ENCODE assay signal across 20 mouse cellular contexts in the genomic region with DNA sequence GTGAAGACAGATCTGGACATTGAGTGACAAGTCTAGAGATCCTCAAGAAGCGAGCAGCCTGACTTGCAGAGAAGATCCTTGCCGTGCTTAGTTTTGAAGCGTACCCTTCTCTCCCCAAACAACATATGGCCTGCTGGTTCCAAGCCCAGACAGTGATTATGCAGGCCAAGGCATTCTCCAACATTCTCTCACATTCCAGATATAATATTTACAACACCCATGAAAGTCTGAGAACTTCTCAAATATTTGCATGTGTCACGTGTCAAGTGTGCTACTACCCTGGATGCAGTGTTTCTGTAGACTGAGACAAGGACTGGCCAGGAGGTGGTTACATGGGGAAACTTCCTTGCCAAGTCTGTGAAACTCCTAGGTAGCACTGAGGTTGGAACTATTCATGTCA.
DNase-seq lines count a peak whose midpoint lies in the region; ATAC-seq and TF ChIP-seq lines count a peak whose summit lies in the region.
"Had no signal": no experiment of that assay in that cellular context is flagged by ENCODE, and none has a peak within 500 bp of the region (broad histone marks: within the 10 kb centered on the region; RNA-seq: fewer than 3 reads in every experiment).

No protein-coding gene starts in this region.

- no peak for TF ChIP-seq CTCF in kidney, postnatal 0 days (IDR thresholded peaks at IDR 0.05; ENCODE audit: low read depth)

- no peak overlapping the region for H3K4me3 ChIP-seq in forebrain, embryonic 15.5 days
- no peak overlapping the region for H3K4me3 ChIP-seq in forebrain, embryonic 13.5 days
- no peak overlapping the region for H3K4me3 ChIP-seq in kidney, postnatal 0 days (replicated peaks; ENCODE audit: low read depth, low read length)
- H3K4me3 ChIP-seq: erythroblast, embryonic 14.5 days; heart, embryonic 12.5 days; hindbrain, embryonic 10.5 days; liver, embryonic 13.5 days; midbrain, embryonic 13.5 days had no signal

- no peak overlapping the region for H3K27ac ChIP-seq in forebrain, embryonic 15.5 days (replicated peaks)
- H3K27ac ChIP-seq in forebrain, embryonic 13.5 days: no peak overlapping the region
- no peak overlapping the region for H3K27ac ChIP-seq in kidney, postnatal 0 days
- H3K27ac ChIP-seq: hindbrain, embryonic 10.5 days; liver, embryonic 13.5 days; midbrain, embryonic 13.5 days had no signal

- peak; percentile 64; the same call in 1 of the 2 replicates for ATAC-seq in forebrain, embryonic 15.5 days (replicated peaks)
- no peak for ATAC-seq in forebrain, embryonic 13.5 days
- ATAC-seq in kidney, postnatal 0 days (replicated peaks; ENCODE audit: low FRiP score, low read depth): no peak
- ATAC-seq: midbrain, embryonic 13.5 days had no signal

- no peaks in the 10 kb centered on the region for H3K27me3 ChIP-seq in forebrain, embryonic 15.5 days
- H3K27me3 ChIP-seq in forebrain, embryonic 13.5 days: no peaks in the 10 kb centered on the region
- H3K27me3 ChIP-seq in kidney, postnatal 0 days (ENCODE audit: insufficient read depth, low read length): no peaks in the 10 kb centered on the region
- H3K27me3 ChIP-seq: CH12.LX; heart, embryonic 12.5 days; liver, embryonic 13.5 days; midbrain, embryonic 13.5 days had no signal

- no peaks in the 10 kb centered on the region for H3K9me3 ChIP-seq in forebrain, embryonic 15.5 days
- no peaks in the 10 kb centered on the region for H3K9me3 ChIP-seq in forebrain, embryonic 13.5 days (replicated peaks)
- no peaks in the 10 kb centered on the region for H3K9me3 ChIP-seq in kidney, postnatal 0 days (replicated peaks; ENCODE audit: low read length)
- H3K9me3 ChIP-seq: heart, embryonic 12.5 days; hindbrain, embryonic 10.5 days; liver, embryonic 13.5 days; midbrain, embryonic 13.5 days had no signal

- no peak overlapping the region for H3K9ac ChIP-seq in forebrain, embryonic 15.5 days (replicated peaks)
- no peak overlapping the region for H3K9ac ChIP-seq in forebrain, embryonic 13.5 days
- no peak overlapping the region for H3K9ac ChIP-seq in kidney, postnatal 0 days (ENCODE audit: low read depth, low read length)
- H3K9ac ChIP-seq: heart, embryonic 12.5 days; liver, embryonic 13.5 days; midbrain, embryonic 13.5 days had no signal

- WGBS in forebrain, embryonic 15.5 days: 55% methylated on average over 4 of the region's 4 CpGs
- 77% methylated on average over 4 of the region's 4 CpGs for WGBS in forebrain, embryonic 13.5 days
- 80% methylated on average over 4 of the region's 4 CpGs for WGBS in kidney, postnatal 0 days

- H3K4me2 ChIP-seq in forebrain, embryonic 15.5 days (replicated peaks): no peak overlapping the region
- H3K4me2 ChIP-seq in forebrain, embryonic 13.5 days: no peak overlapping the region
- H3K4me2 ChIP-seq in kidney, postnatal 0 days (ENCODE audit: low read length): no peak overlapping the region
- H3K4me2 ChIP-seq: heart, embryonic 12.5 days; liver, embryonic 13.5 days; midbrain, embryonic 13.5 days had no signal

- peak; percentile 21 for DNase-seq in kidney, postnatal 0 days (ENCODE audit: low spot score)
- no peak for DNase-seq in kidney, postnatal 14 days
- peak; percentile 30 for DNase-seq in right cerebral cortex, postnatal 4 days
- DNase-seq in right cerebral cortex, postnatal 14 days: no peak
- DNase-seq in neural tube, embryonic 10.5 days (ENCODE audit: extremely low spot score, low spot score): no peak
- no peak for DNase-seq in thymus, postnatal 0 days (ENCODE audit: low spot score)
- DNase-seq: cerebellum, adult 11-12 months; cerebellum, postnatal 25 days; left cerebral cortex, postnatal 4 days; liver, embryonic 13.5 days; retina, postnatal 1 day; spleen, adult 18-20 months; thymus, postnatal 36 days had no signal

- H3K4me1 ChIP-seq in forebrain, embryonic 15.5 days: peaks cover 51% of the 10 kb centered on the region
- peaks cover 48% of the 10 kb centered on the region for H3K4me1 ChIP-seq in forebrain, embryonic 13.5 days
- no peaks in the 10 kb centered on the region for H3K4me1 ChIP-seq in kidney, postnatal 0 days (replicated peaks; ENCODE audit: insufficient read depth, low read length)
- H3K4me1 ChIP-seq: liver, embryonic 13.5 days had no signal

- H3K36me3 ChIP-seq in forebrain, embryonic 15.5 days: no peaks in the 10 kb centered on the region
- no peaks in the 10 kb centered on the region for H3K36me3 ChIP-seq in forebrain, embryonic 13.5 days (ENCODE audit: poor library complexity, severe bottlenecking)
- H3K36me3 ChIP-seq in kidney, postnatal 0 days (ENCODE audit: insufficient read depth, low read length): no peaks in the 10 kb centered on the region
- H3K36me3 ChIP-seq: heart, embryonic 12.5 days; hindbrain, embryonic 10.5 days; liver, embryonic 13.5 days; midbrain, embryonic 13.5 days had no signal

Comparison
In these comparisons a context has a peak if more than half of its experiments do, and no peak if none do; other contexts are left out.
1. DNase-seq: peak in kidney, postnatal 0 days (single experiment) and right cerebral cortex, postnatal 4 days (single experiment); none in kidney, postnatal 14 days (single experiment), right cerebral cortex, postnatal 14 days (single experiment), neural tube, embryonic 10.5 days (single experiment) and thymus, postnatal 0 days (single experiment).